Mouse (Mus musculus) neural tube, embryonic 12.5 days (tissue): ENCODE measurements at regions not wholly inside any gene's neighbourhood (a gene's known extent, or its start where the extent isn't known, plus 50 kb on each side); places are given as distances from the start of the nearest gene placed in this dataset.
A peak's percentile ranks its signal among the peaks of the same experiment; 100 is the strongest.

Experiments
- ATAC-seq: fragments of 200-750 bp; cut with Nextera tagmentation; 2 replicates; pipeline ENCODE4 v1.8.0; 2017; ENCODE audit warnings: low read depth, mild to moderate bottlenecking, moderate TSS enrichment, moderate library complexity; ENCODE audit not compliant: low FRiP score
- H3K27ac ChIP-seq: fragments of 300-500 bp; sonication (generic); 2 replicates; pipeline ENCODE4 v1.5.1; 2016
- H3K27me3 ChIP-seq: fragments of 300-500 bp; sonication (generic); replicated peaks from 2 replicates; pipeline ENCODE4 v1.6.1; 2016; ENCODE audit warnings: mild to moderate bottlenecking
- H3K36me3 ChIP-seq: fragments of 300-500 bp; sonication (generic); 2 replicates; pipeline ENCODE4 v1.6.1; 2016; ENCODE audit warnings: mild to moderate bottlenecking
- H3K4me1 ChIP-seq: fragments of 300-500 bp; sonication (generic); 2 replicates; pipeline ENCODE4 v1.6.1; 2016
- H3K4me2 ChIP-seq: fragments of 300-500 bp; sonication (generic); replicated peaks from 2 replicates; pipeline ENCODE4 v1.6.1; 2016; ENCODE audit warnings: mild to moderate bottlenecking
- H3K4me3 ChIP-seq: fragments of 300-500 bp; sonication (generic); 2 replicates; pipeline ENCODE4 v1.5.1; 2016
- H3K9ac ChIP-seq: fragments of 300-500 bp; sonication (generic); 2 replicates; pipeline ENCODE4 v1.6.1; 2016; ENCODE audit warnings: mild to moderate bottlenecking
- H3K9me3 ChIP-seq: fragments of 300-500 bp; sonication (generic); 2 replicates; pipeline ENCODE4 v1.6.1; 2016; ENCODE audit warnings: mild to moderate bottlenecking
- WGBS: fragments of 180-500 bp; shearing (Covaris S2); methylation state at CpG from one replicate; pipeline ENCODE4 v1.1.7; 2016; 5-methylcytosine and 5-hydroxymethylcytosine counted together

DNA sequence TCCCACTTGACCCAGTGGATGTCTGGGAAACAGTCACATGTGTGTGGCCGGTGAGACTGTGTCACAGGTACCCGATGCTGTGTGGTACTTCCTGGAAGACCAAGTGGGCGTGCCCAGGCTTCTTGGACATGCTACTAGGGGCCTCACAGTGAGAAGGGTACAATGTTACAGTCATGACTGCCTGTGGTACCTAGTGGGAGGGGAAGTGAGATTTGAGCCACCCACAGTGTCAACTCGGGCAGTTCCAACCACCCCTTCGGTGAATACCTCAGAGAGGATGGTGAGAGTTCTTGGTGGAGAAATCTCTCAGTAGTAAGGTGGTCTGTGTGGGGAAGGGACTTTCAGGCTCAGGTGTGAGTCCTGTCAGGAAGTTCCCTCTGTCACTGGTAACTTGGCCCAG is 90.0 kb downstream of the Gadd45g start:
- ATAC-seq = no peak
- Histone ChIP-seq H3K4me1 (peaks cover 8% of the 10 kb centered on the region), H3K9me3 (no peaks in the 10 kb centered on the region), H3K27ac (no peak overlapping the region), H3K9ac (no peak overlapping the region), H3K36me3 (no peaks in the 10 kb centered on the region), H3K27me3 (no peaks in the 10 kb centered on the region), H3K4me3 (no peak overlapping the region), H3K4me2 (no peak overlapping the region)
- 87% methylated on average over 5 of the region's 5 CpGs for WGBS

DNA sequence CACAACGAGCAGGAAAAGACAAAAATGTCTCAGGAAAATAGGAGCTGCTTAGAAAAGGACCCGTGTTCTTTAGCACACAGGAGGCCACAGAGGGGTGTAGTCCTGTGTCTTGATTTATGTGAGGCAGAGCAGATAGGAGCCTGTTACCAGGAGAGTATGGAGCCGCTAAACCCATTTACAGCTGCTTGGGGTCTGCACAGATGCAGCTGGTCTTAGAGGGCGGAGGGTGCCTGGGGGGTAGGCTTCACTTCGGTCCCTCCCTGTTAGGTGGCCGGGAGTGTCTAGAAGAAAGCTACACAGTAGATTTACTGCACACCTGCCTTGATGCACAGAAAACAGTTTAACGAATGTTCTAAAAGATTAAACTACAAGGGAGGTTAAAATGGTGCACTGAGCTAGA is 91.4 kb downstream of the Gadd45g start:
- ATAC-seq = 0 out of 2 replicates have a peak, but pooled peaks have one; percentile 33
- no peaks in the 10 kb centered on the region for H3K9me3 ChIP-seq
- 31% methylated on average over 7 of the region's 7 CpGs for WGBS
- H3K4me2 ChIP-seq = no peak overlapping the region
- H3K9ac ChIP-seq = no peak overlapping the region
- H3K27ac ChIP-seq = no peak overlapping the region
- H3K36me3 ChIP-seq = no peaks in the 10 kb centered on the region
- peaks cover 8% of the 10 kb centered on the region for H3K4me1 ChIP-seq
- H3K27me3 ChIP-seq = no peaks in the 10 kb centered on the region
- H3K4me3 ChIP-seq = no peak overlapping the region

DNA sequence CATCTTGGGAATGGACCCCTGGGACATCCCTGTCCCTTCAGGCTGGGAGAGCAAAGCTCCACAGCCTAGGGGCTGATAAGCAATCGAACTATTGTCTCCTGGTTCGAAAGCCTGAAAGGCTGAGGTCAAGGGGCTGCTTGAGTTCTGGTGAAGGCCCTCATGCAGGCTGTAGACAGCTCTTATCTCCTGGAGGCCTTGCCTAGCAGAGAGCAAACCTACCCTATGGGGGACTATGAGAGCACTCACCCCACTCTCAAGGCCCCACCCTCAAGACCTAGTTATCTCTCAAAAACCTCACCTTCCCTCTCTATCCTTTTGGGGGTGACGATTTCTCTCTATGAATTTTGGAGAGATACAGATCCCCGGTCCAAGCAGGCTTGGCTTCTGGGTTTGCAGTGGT is 92.8 kb downstream of the Gadd45g start:
- H3K9me3 ChIP-seq = no peaks in the 10 kb centered on the region
- peaks cover 8% of the 10 kb centered on the region for H3K4me1 ChIP-seq
- no peak overlapping the region for H3K9ac ChIP-seq
- H3K27me3 ChIP-seq = no peaks in the 10 kb centered on the region
- H3K27ac ChIP-seq = no peak overlapping the region
- WGBS = 89% methylated on average over 4 of the region's 4 CpGs
- no peak for ATAC-seq
- no peak overlapping the region for H3K4me2 ChIP-seq
- no peak overlapping the region for H3K4me3 ChIP-seq
- H3K36me3 ChIP-seq = no peaks in the 10 kb centered on the region

DNA sequence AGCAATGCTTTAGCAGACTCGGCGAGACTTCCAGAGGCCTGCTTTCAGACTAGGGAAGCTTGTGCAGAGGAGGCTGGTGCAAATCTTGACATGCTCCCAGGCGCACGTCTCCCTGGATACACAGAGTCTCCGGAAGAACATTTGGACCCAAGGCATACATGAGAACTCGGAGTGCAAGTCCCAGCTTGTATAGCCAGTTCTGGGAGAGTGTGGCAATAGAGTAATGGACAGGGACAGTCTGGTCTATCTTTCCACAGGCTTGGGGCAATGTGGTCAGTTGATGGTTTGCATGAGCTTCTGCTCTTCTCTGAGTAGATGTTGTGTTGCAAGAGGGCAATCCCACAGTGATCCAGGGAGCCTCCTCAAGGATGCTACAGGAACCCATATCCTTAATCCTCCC is 93.2 kb downstream of the Gadd45g start:
- no peaks in the 10 kb centered on the region for H3K27me3 ChIP-seq
- peaks cover 8% of the 10 kb centered on the region for H3K4me1 ChIP-seq
- no peak overlapping the region for H3K4me3 ChIP-seq
- ATAC-seq = no peak
- 90% methylated on average over 6 of the region's 6 CpGs for WGBS
- H3K9me3 ChIP-seq = no peaks in the 10 kb centered on the region
- H3K27ac ChIP-seq = no peak overlapping the region
- H3K36me3 ChIP-seq = no peaks in the 10 kb centered on the region
- no peak overlapping the region for H3K9ac ChIP-seq
- no peak overlapping the region for H3K4me2 ChIP-seq

DNA sequence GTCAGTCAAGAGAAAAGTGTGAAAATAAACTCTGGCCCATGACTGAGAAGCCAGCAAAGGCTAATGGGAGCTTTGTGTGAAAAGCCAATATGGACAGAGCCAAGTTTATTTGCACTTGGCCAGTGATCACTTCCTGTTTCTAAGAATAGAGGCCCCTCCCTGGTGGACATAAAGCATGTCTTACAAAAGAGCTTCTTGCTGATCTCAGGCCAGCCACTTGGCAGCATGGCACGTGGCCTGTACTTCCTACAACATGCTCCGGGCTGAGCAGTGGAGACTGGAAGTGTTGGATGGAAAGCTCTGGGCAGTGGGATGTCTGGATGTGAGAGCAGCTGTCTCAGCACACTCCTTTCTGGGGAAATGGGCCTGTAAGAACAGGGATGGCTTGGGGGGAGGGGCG is 99.7 kb downstream of the Gadd45g start:
- Histone ChIP-seq H3K27ac (no peak overlapping the region), H3K4me2 (no peak overlapping the region), H3K36me3 (no peaks in the 10 kb centered on the region), H3K9ac (no peak overlapping the region), H3K9me3 (no peaks in the 10 kb centered on the region), H3K4me3 (no peak overlapping the region), H3K27me3 (no peaks in the 10 kb centered on the region), H3K4me1 (no peaks in the 10 kb centered on the region)
- no peak for ATAC-seq
- WGBS = 62% methylated on average over 3 of the region's 3 CpGs

DNA sequence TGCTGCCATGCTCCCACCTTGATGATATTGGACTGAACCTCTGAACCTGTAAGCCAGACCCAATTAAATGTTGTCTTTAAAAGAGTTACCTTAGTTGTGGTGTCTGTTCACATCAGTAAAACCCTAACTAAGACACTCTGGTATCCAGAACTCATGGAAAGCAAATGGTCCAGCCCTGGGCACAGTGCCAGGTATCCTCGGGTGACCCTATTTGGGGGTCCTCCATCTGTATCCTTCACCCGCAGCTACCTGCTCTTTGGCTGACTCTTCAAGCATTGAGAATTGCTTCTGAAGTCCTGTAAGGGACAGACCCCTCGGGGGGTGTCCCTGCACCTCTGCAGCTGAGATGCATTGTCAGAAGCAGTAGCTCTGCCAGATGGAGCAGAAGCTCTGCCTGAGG is 102.4 kb downstream of the Gadd45g start:
- H3K9ac ChIP-seq = no peak overlapping the region
- 76% methylated on average over 3 of the region's 3 CpGs for WGBS

DNA sequence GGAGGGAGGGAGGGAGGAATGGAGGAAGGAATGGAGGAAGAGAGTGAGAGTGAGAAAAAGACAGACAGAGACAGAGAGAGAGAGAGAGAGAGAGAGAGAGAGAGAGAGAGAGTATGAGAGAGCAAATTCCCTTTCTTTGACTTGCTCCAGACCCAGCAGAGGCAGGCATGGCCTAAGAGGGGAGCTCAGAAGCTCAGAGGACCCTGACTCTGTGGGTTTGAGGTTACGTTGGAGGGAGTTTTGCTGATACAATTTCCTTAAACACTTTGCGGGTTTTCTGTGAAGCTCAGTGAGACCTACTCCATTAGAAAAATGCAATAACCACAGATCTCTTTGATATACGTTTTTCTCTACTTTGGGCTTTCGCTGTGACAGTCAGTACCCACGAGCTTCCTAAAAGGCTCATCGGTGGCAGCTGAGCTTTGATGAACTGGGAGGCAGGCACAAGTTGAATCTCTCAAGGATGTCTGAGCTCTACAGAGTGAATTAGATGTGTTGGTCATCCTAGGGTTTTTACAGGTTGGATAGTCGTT is 105.1 kb downstream of the Gadd45g start:
- Histone ChIP-seq H3K4me3 (no peak overlapping the region), H3K9me3 (no peaks in the 10 kb centered on the region), H3K4me2 (no peak overlapping the region), H3K9ac (no peak overlapping the region), H3K27me3 (no peaks in the 10 kb centered on the region; the same call in 1 of the 2 replicates), H3K27ac (no peak overlapping the region), H3K4me1 (peaks cover 8% of the 10 kb centered on the region; the same call in 1 of the 2 replicates), H3K36me3 (no peaks in the 10 kb centered on the region)
- ATAC-seq = no peak
- 81% methylated on average over 7 of the region's 7 CpGs for WGBS

More for the DNA sequence above, 102.4 kb downstream of the Gadd45g start:
- no peak overlapping the region for H3K27ac ChIP-seq
- H3K27me3 ChIP-seq = no peaks in the 10 kb centered on the region; the same call in 1 of the 2 replicates
- H3K36me3 ChIP-seq = no peaks in the 10 kb centered on the region
- no peaks in the 10 kb centered on the region for H3K9me3 ChIP-seq
- ATAC-seq = no peak
- no peak overlapping the region for H3K4me3 ChIP-seq
- H3K4me2 ChIP-seq = no peak overlapping the region
- peaks cover 8% of the 10 kb centered on the region; the same call in 1 of the 2 replicates for H3K4me1 ChIP-seq

DNA sequence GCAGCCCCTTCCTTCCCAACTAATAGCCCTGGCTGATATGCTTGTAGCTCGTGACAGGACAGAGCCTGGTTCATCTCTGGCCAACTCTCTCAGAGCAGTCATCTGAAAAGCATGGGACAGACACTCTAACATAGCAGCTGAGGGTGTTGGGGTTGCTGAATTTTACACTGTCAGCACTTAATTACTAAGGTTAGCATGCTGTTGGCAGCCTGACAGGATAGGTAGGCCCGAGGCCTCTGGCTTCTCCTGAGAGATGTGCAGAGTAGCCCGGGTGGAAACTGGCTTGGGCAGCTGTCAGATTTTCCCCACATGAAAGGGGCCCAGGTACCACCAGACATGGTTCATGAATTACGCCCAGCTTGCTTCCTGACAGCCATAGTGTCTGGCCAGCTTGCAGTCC is 106.6 kb downstream of the Gadd45g start:
- Histone ChIP-seq H3K9ac (no peak overlapping the region), H3K9me3 (no peaks in the 10 kb centered on the region), H3K4me3 (no peak overlapping the region), H3K27me3 (no peaks in the 10 kb centered on the region; the same call in 1 of the 2 replicates), H3K27ac (no peak overlapping the region), H3K4me1 (peaks cover 8% of the 10 kb centered on the region; the same call in 1 of the 2 replicates), H3K36me3 (no peaks in the 10 kb centered on the region), H3K4me2 (no peak overlapping the region)
- no peak for ATAC-seq
- 48% methylated on average over 4 of the region's 4 CpGs for WGBS

DNA sequence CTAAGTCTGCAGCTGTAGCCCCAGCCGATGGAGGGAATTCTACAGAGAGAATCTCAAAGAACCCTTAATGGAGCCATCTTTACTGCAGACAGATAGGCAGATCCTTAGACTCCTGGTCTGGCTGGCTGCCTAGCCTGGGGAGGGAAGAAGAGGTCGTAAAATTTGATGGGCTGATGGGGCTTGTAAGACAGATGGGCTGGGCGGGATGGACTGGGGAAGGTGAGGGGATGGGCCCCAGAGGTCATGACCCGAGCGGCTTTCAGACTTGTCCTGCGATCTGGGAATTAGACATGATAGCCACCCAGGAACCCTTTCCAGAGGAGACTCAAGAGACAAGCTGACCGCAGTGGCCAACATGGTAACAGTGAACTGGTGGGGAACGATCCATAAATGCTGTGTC is 107.1 kb downstream of the Gadd45g start:
- no peak overlapping the region for H3K4me3 ChIP-seq
- ATAC-seq = no peak
- no peaks in the 10 kb centered on the region; the same call in 1 of the 2 replicates for H3K27me3 ChIP-seq
- no peaks in the 10 kb centered on the region for H3K9me3 ChIP-seq
- WGBS = 14% methylated on average over 8 of the region's 8 CpGs
- peaks cover 8% of the 10 kb centered on the region; the same call in 1 of the 2 replicates for H3K4me1 ChIP-seq
- H3K4me2 ChIP-seq = no peak overlapping the region
- no peak overlapping the region for H3K9ac ChIP-seq
- no peak overlapping the region for H3K27ac ChIP-seq
- no peaks in the 10 kb centered on the region for H3K36me3 ChIP-seq

DNA sequence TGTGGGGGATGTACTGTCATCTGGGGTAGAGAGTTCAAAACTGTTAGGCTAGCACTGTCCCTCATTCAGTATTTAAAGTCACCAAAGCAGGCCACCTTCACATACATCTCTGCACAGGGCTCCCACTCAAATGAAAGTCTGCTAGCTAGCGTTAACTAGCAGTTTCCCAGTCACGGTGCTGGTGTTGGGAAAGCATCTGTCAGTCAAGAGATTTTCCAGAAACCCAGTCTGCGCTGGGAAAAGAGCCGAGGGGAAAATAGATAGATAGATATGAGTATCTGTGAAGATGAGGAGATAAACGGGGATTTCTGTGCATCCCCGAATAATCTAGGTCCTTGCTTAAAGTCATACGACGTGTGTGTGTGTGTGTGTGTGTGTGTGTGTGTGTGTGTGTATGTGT is 110.6 kb downstream of the Gadd45g start:
- Histone ChIP-seq H3K9ac (no peak overlapping the region), H3K4me2 (no peak overlapping the region), H3K4me3 (no peak overlapping the region), H3K4me1 (peaks cover 9% of the 10 kb centered on the region; the same call in 1 of the 2 replicates), H3K9me3 (no peaks in the 10 kb centered on the region), H3K27ac (no peak overlapping the region), H3K36me3 (no peaks in the 10 kb centered on the region), H3K27me3 (peaks cover 4% of the 10 kb centered on the region; the same call in 1 of the 2 replicates)
- WGBS = 87% methylated on average over 8 of the region's 8 CpGs
- no peak for ATAC-seq

DNA sequence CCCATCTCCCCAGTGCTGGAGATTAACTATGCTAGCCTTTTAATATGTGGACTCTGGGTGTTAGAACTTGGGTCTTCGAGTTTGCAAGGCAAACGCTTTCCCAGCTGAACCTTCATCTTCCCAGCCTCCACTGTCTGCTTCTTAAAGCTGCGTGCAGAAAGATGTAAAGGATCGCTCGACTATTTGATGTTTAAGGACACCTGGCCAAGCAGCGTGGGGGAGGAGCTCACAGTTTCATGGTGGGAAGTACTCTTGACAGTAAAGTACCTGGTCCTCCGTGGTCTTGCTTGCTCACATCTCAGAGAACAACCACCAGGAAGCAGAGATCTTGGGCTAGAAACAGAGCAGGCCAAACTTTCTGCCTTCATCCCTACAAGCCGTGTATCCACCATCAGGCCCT is 113.1 kb downstream of the Gadd45g start:
- Histone ChIP-seq H3K4me2 (no peak overlapping the region), H3K9me3 (no peaks in the 10 kb centered on the region), H3K27me3 (0 out of 2 replicates have a peak, but pooled peaks cover 5% of the 10 kb centered on the region), H3K4me1 (0 out of 2 replicates have a peak, but pooled peaks cover 12% of the 10 kb centered on the region), H3K9ac (no peak overlapping the region), H3K36me3 (no peaks in the 10 kb centered on the region), H3K27ac (no peak overlapping the region), H3K4me3 (no peak overlapping the region)
- ATAC-seq = no peak
- 87% methylated on average over 8 of the region's 8 CpGs for WGBS

DNA sequence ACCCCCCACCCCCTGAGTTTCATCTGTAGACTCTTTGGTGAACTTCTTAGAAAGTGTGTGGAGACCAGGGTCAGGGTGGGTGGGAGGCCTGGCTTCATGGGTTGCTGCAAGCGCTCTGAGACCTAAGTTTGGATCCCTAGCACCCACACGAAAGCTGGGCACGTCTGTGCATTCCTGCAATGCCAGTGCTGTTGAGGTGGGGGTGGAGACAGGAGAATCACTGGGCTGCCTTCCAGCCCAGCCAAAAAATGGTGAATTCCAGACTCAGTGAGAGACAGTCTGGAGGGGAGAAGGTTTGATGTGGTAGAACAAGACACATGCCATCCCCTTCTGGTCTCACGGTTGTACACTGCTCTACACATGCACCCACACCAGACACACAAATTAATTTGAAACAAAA is 113.8 kb downstream of the Gadd45g start:
- Histone ChIP-seq H3K9ac (no peak overlapping the region), H3K27me3 (0 out of 2 replicates have a peak, but pooled peaks cover 5% of the 10 kb centered on the region), H3K4me3 (no peak overlapping the region), H3K4me1 (0 out of 2 replicates have a peak, but pooled peaks cover 12% of the 10 kb centered on the region), H3K36me3 (no peaks in the 10 kb centered on the region), H3K27ac (no peak overlapping the region), H3K4me2 (no peak overlapping the region), H3K9me3 (no peaks in the 10 kb centered on the region)
- 92% methylated on average over 4 of the region's 4 CpGs for WGBS
- no peak for ATAC-seq

DNA sequence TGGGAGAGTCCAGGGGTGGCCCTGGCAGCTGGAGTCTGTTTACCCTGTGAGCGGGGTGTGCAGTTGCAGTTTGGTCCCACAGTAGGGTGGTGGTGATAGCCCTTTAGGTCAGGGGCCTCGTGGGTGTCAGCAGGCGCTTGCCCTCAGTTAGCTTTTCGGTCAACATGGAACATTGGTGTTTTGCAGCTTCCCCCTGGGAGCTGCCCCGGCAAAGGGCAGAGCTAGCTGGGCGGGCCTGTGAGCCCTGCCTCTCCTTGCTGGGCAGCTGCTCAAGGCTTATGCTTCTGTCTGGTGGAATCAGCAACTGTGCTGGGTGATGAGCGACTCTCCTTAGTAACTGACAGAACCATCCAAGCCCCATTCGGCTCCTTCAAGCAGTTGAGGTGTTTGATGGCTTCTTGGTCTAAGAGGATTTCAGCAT is 115.7 kb downstream of the Gadd45g start:
- Histone ChIP-seq H3K9me3 (no peaks in the 10 kb centered on the region), H3K4me3 (no peak overlapping the region), H3K4me1 (0 out of 2 replicates have a peak, but pooled peaks cover 12% of the 10 kb centered on the region), H3K27ac (no peak overlapping the region), H3K36me3 (no peaks in the 10 kb centered on the region), H3K9ac (no peak overlapping the region), H3K27me3 (0 out of 2 replicates have a peak, but pooled peaks cover 5% of the 10 kb centered on the region), H3K4me2 (no peak overlapping the region)
- no peak for ATAC-seq
- WGBS = 60% methylated on average over 8 of the region's 8 CpGs
